In the genomic region with DNA sequence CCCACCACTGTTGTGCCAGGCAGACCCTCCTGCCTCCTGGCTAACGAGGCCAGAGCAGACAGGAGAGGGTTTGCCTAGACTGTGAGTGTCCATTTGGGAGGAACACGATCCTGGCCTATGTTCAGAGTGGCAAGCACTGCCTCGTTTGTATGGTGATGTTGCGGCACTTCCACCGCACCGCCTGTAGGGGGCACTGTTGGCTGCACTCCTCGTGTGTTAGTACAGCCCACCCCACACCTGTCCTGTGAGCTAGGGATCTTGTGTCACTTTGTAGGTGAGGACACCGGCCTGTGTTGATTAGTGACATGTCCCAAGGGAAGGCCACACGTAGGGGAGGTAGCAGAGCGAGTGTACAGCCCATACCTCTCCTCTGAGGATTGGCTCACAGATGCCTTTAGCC, we compare ENCODE assay signal across 8 mouse cellular contexts. TPM values are rescaled to one million over a fixed set of nuclear protein-coding genes. Genes with fewer than 3 reads are reported as not detected.
DNase-seq lines count a peak whose midpoint lies in the region; ATAC-seq and TF ChIP-seq lines count a peak whose summit lies in the region.

No protein-coding gene starts in this region.

- 53% methylated on average over 10 of the region's 10 CpGs for WGBS in liver, embryonic 15.5 days (ENCODE audit: insufficient replicate concordance)

- H3K4me1 ChIP-seq in ES-Bruce4 (ENCODE audit: control insufficient read depth, insufficient read depth, low read length): no peaks in the 10 kb centered on the region
- peaks cover 29% of the 10 kb centered on the region for H3K4me1 ChIP-seq in liver, embryonic 15.5 days (replicated peaks)

- intact Hi-C loops in heart, postnatal 25 days (cut with DNase I): no loop called here

- no peak for TF ChIP-seq POLR2A in ES-Bruce4 (IDR thresholded peaks at IDR 0.05; ENCODE audit: insufficient read depth, low read length)

- no peak overlapping the region for H3K9ac ChIP-seq in ES-Bruce4 (ENCODE audit: low read depth, poor library complexity, severe bottlenecking)
- H3K9ac ChIP-seq in liver, embryonic 15.5 days: no peak overlapping the region

- peaks cover 6% of the 10 kb centered on the region; the same call in 1 of the 2 replicates for H3K36me3 ChIP-seq in ES-Bruce4 (ENCODE audit: control insufficient read depth, insufficient read depth, low read length, poor library complexity, severe bottlenecking)
- peaks cover 90% of the 10 kb centered on the region for H3K36me3 ChIP-seq in liver, embryonic 15.5 days (replicated peaks)

- 0 out of 2 replicates have a peak, but pooled peaks have one; percentile 9 for ATAC-seq in liver, embryonic 15.5 days (ENCODE audit: insufficient read depth)

- H3K27ac ChIP-seq in ES-Bruce4 (ENCODE audit: insufficient read depth, low read length): no peak overlapping the region
- H3K27ac ChIP-seq in liver, embryonic 15.5 days (replicated peaks): no peak overlapping the region

- TF ChIP-seq CTCF in ES-Bruce4 (IDR thresholded peaks at IDR 0.05; ENCODE audit: low read depth, low read length): peak; percentile 99

- H3K27me3 ChIP-seq in ES-Bruce4 (ENCODE audit: control insufficient read depth, insufficient read depth, low read length, poor library complexity, severe bottlenecking): no peaks in the 10 kb centered on the region
- H3K27me3 ChIP-seq in liver, embryonic 15.5 days: no peaks in the 10 kb centered on the region

- no peaks in the 10 kb centered on the region for H3K9me3 ChIP-seq in ES-Bruce4 (replicated peaks; ENCODE audit: control insufficient read depth, insufficient read depth, low read length, poor library complexity, severe bottlenecking)
- H3K9me3 ChIP-seq in liver, embryonic 15.5 days (replicated peaks): no peaks in the 10 kb centered on the region

- peak; percentile 27 for DNase-seq in adrenal gland, postnatal 14 days
- no peak for DNase-seq in adrenal gland, postnatal 36 days
- peak; percentile 31 to 34 for DNase-seq in kidney, postnatal 4 days
- DNase-seq in kidney, adult 18-20 months: no peak
- no peak for DNase-seq in urinary bladder, postnatal 36 days (ENCODE audit: low spot score in 2 of 2)
- DNase-seq in heart, postnatal 25 days (ENCODE audit: low spot score): no peak

- H3K4me3 ChIP-seq in ES-Bruce4 (ENCODE audit: low read depth, low read length): no peak overlapping the region
- H3K4me3 ChIP-seq in liver, embryonic 15.5 days (replicated peaks): no peak overlapping the region

- 0 out of 2 replicates have a peak, but pooled peaks have one; percentile 9 for TF ChIP-seq EP300 in ES-Bruce4 (IDR thresholded peaks at IDR 0.05; ENCODE audit: insufficient read depth, low read depth, low read length)

- H3K4me2 ChIP-seq in liver, embryonic 15.5 days: no peak overlapping the region

RNA-seq across cellular contexts. Expression of gene Rbm19, which starts 11.4 kb away (rescaled TPM):
- 21.9 and 32.2 TPM in 2 replicates for total RNA-seq in adrenal gland, postnatal 14 days (2021)
- 10 to 100 TPM; 24.2 to 24.8 TPM for total RNA-seq in adrenal gland, postnatal 36 days (2021)
- polyA plus RNA-seq in ES-Bruce4 (2011; ENCODE audit: insufficient read depth, insufficient read length, low read depth, missing spikeins): 30.0 and 32.6 TPM in 2 replicates
- polyA plus RNA-seq in liver, embryonic 15.5 days (2015; fragmentation: Nextera tagmentation; extraction: Ambion mirVana): 9.2 and 10.9 TPM in 2 replicates
- 10 to 100 TPM; 17.6 to 19.5 TPM for total RNA-seq in heart, postnatal 25 days (2021)

Comparison
In these comparisons a context has a peak if more than half of its experiments do, and no peak if none do; other contexts are left out.
1. DNase-seq: peak in adrenal gland, postnatal 14 days (single experiment) and kidney, postnatal 4 days (2 of 2); none in adrenal gland, postnatal 36 days (0 of 2), kidney, adult 18-20 months (single experiment), urinary bladder, postnatal 36 days (0 of 2) and heart, postnatal 25 days (single experiment).